Mouse (Mus musculus): ENCODE measurements around the gene Ccr9. TPM values are rescaled to one million over a fixed set of nuclear protein-coding genes. Genes with fewer than 3 reads are reported as not detected.

Gene Ccr9
- total and polyA plus RNA-seq, 3 experiments: 0.04 to 0.09 TPM; not detected in 1

DNA sequence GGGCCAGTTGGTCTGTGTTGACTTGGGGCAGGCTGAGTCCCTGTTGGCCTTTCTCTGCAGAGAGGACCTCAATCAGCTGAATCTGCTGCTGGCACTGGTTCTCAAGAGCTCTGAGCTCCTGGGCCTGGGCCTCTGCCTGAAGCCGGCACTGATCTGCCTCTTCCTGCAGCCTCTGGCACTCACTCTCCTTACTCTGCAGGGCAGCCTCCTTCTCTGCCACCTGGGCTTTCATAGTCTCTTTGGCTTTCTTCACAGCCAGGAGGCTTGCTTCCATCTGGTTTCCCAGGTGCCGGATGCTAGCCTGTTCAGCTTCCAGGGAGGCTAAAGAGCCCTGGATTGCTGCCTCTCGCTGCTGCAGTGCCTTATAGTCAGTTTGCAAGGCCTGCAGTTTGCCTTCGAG is 150.7 kb downstream of the Ccr9 start:
- in situ Hi-C loops (cut with MboI; ENCODE audit: low pct_ligation_motif_present, low pct_unique_long_range_greater_than_20kb, low sequenced_read_pairs): no loop called here

More for the DNA sequence above, 150.7 kb downstream of the Ccr9 start:
- no peaks in the 10 kb centered on the region for H3K4me1 ChIP-seq (ENCODE audit: control insufficient read depth in 1 of 2, insufficient read depth in 2 of 2)
- no peaks in the 10 kb centered on the region for H3K9me3 ChIP-seq (replicated peaks; ENCODE audit: low read length)
- dilution Hi-C loops (cut with MboI; ENCODE audit: extremely low pct_ligation_motif_present, extremely low pct_unique_long_range_greater_than_20kb, low sequenced_read_pairs): no loop called here
- H3K27me3 ChIP-seq (replicated peaks): no peaks in the 10 kb centered on the region
- no peak for TF ChIP-seq RCOR1 (conservative IDR thresholded peaks at IDR 0.05; ENCODE audit: low read depth, low read length)
- no peak for TF ChIP-seq USF2 (conservative IDR thresholded peaks at IDR 0.05; ENCODE audit: low read depth, low read length)
- TF ChIP-seq SIN3A (IDR thresholded peaks at IDR 0.05; ENCODE audit: low read length): no peak
- no peak for TF ChIP-seq USF1 (IDR thresholded peaks at IDR 0.05; ENCODE audit: low read depth, low read length)
- no peak overlapping the region for H3K9ac ChIP-seq (ENCODE audit: insufficient read depth, low read depth)
- H3K79me2 ChIP-seq (replicated peaks; ENCODE audit: control insufficient read depth, extremely low read depth, insufficient read depth, poor library complexity, severe bottlenecking): no peaks in the 10 kb centered on the region
- no peak overlapping the region for H3K27ac ChIP-seq (ENCODE audit: insufficient read depth, low read depth)
- H3K36me3 ChIP-seq (replicated peaks in 1 of 2; ENCODE audit: control insufficient read depth in 1 of 2, insufficient read depth in 1 of 2, low read length in 1 of 2): peaks cover 69 to 91% of the 10 kb centered on the region in 2 experiments
- no peak overlapping the region for H3K4me2 ChIP-seq (ENCODE audit: insufficient read depth, low read depth, poor library complexity, severe bottlenecking)
- no peak for DNase-seq (ENCODE audit: extremely low read depth)
- H3K4me3 ChIP-seq (replicated peaks in 1 of 3; ENCODE audit: low read depth in 2 of 3, low read length in 2 of 3, poor library complexity in 1 of 3): no peak overlapping the region

Other genes starting within 250 kb of the Ccr9 start
- 64.5 and 68.6 TPM in 2 replicates for gene Limd1, start 199.7 kb upstream of the Ccr9 start, total RNA-seq (2012; rRNA removed)
- gene Limd1, start 199.7 kb upstream of the Ccr9 start, total RNA-seq (2014; rRNA removed): 52.6 and 52.7 TPM in 2 replicates
- 54.6 and 60.5 TPM in 2 replicates for gene Limd1, start 199.7 kb upstream of the Ccr9 start, polyA plus RNA-seq (2012; ENCODE audit: insufficient read length, low read depth)
- 29.5 and 31.1 TPM in 2 replicates for gene Sacm1l, start 148.7 kb upstream of the Ccr9 start, total RNA-seq (2012; rRNA removed)
- 67.6 and 77.0 TPM in 2 replicates for gene Sacm1l, start 148.7 kb upstream of the Ccr9 start, total RNA-seq (2014; rRNA removed)
- 37.4 and 38.2 TPM in 2 replicates for gene Sacm1l, start 148.7 kb upstream of the Ccr9 start, polyA plus RNA-seq (2012; ENCODE audit: insufficient read length, low read depth)
- gene Slc6a20b, start 45.9 kb upstream of the Ccr9 start, total RNA-seq (2012; rRNA removed): 0.42 and 0.55 TPM in 2 replicates
- not detected in 2 replicates for gene Slc6a20b, start 45.9 kb upstream of the Ccr9 start, total RNA-seq (2014; rRNA removed)
- not detected in 2 replicates for gene Slc6a20b, start 45.9 kb upstream of the Ccr9 start, polyA plus RNA-seq (2012; ENCODE audit: insufficient read length, low read depth)
- gene Slc6a20a, start 446 bp downstream of the Ccr9 start, total RNA-seq (2012; rRNA removed): not detected in 2 replicates
- gene Slc6a20a, start 446 bp downstream of the Ccr9 start, total RNA-seq (2014; rRNA removed): not detected in 2 replicates
- gene Slc6a20a, start 446 bp downstream of the Ccr9 start, polyA plus RNA-seq (2012; ENCODE audit: insufficient read length, low read depth): not detected in 2 replicates
- gene Lztfl1, start 39.3 kb downstream of the Ccr9 start, total RNA-seq (2012; rRNA removed): 17.6 and 17.8 TPM in 2 replicates
- 25.6 and 35.7 TPM in 2 replicates for gene Lztfl1, start 39.3 kb downstream of the Ccr9 start, total RNA-seq (2014; rRNA removed)
- 28.3 and 36.7 TPM in 2 replicates for gene Lztfl1, start 39.3 kb downstream of the Ccr9 start, polyA plus RNA-seq (2012; ENCODE audit: insufficient read length, low read depth)
- 0.08 and 0.34 TPM in 2 replicates for gene Cxcr6, start 128.0 kb downstream of the Ccr9 start, total RNA-seq (2012; rRNA removed)
- 1.4 and 1.5 TPM in 2 replicates for gene Cxcr6, start 128.0 kb downstream of the Ccr9 start, total RNA-seq (2014; rRNA removed)
- gene Cxcr6, start 128.0 kb downstream of the Ccr9 start, polyA plus RNA-seq (2012; ENCODE audit: insufficient read length, low read depth): 0.80 and 1.0 TPM in 2 replicates
- gene Fyco1, start 173.5 kb downstream of the Ccr9 start, total RNA-seq (2012; rRNA removed): 6.9 and 10.2 TPM in 2 replicates
- 1.9 and 2.1 TPM in 2 replicates for gene Fyco1, start 173.5 kb downstream of the Ccr9 start, total RNA-seq (2014; rRNA removed)
- gene Fyco1, start 173.5 kb downstream of the Ccr9 start, polyA plus RNA-seq (2012; ENCODE audit: insufficient read length, low read depth): 5.1 and 6.0 TPM in 2 replicates
- 0.92 and 1.9 TPM in 2 replicates for gene Xcr1, start 183.6 kb downstream of the Ccr9 start, total RNA-seq (2012; rRNA removed)
- 0.53 and 0.62 TPM in 2 replicates for gene Xcr1, start 183.6 kb downstream of the Ccr9 start, total RNA-seq (2014; rRNA removed)
- gene Xcr1, start 183.6 kb downstream of the Ccr9 start, polyA plus RNA-seq (2012; ENCODE audit: insufficient read length, low read depth): 0.56 and 0.57 TPM in 2 replicates